Mouse (Mus musculus) liver, adult 2 months (tissue): Measurements from ENCODE around the gene Lekr1.

ENCODE experiments used
- CTCF ChIP-seq: fragments of 200-500 bp; IDR thresholded peaks from 2 replicates; pipeline ENCODE4 v1.5.1; 2011; ENCODE audit warnings: low read depth, low read length, control low read depth
- POLR2A ChIP-seq: fragments of 200-500 bp; IDR thresholded peaks from 2 replicates; pipeline ENCODE4 v1.6.1; 2011; ENCODE audit warnings: low read length, control low read depth; ENCODE audit not compliant: insufficient read depth; ENCODE audit errors: extremely low read depth

DNA sequence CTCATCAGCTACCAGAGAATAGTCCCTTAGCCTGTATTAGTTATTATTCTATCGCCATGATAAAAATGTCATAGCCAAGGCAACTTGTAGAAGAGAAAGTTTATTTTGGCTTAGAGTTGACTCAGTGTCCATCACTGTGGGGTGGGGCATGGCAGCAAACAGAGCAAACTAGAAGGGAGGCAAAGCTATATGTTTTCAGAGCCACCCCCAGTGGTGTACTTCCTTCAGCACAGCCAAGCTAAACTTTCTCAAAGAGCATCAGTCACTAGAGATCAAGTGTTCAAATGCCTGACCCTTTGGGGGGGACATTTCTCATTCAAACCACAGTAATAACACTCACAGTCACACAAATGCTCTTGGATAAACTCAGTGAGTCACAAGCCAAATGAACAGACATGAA is 22.4 kb upstream of the Lekr1 start:
- TF ChIP-seq CTCF, result no peak
- TF ChIP-seq POLR2A, result no peak
